Mouse (Mus musculus) testis, adult 2 months (tissue): ENCODE measurements around the gene Dynll1. TPM values are rescaled to one million over a fixed set of nuclear protein-coding genes. Genes with fewer than 3 reads are reported as not detected.

Source experiments
- H3K27ac ChIP-seq: fragments of 200-500 bp; 2 replicates; pipeline ENCODE4 v1.5.1; 2012; ENCODE audit warnings: low read depth, low read length; ENCODE audit not compliant: control insufficient read depth, insufficient read depth
- H3K27me3 ChIP-seq: fragments of 200-500 bp; 2 replicates; pipeline ENCODE4 v1.6.1; 2012; ENCODE audit warnings: mild to moderate bottlenecking, low read length, moderate library complexity; ENCODE audit not compliant: control insufficient read depth, insufficient read depth
- H3K36me3 ChIP-seq: fragments of 200-500 bp; 2 replicates; pipeline ENCODE4 v1.6.1; 2012; ENCODE audit warnings: mild to moderate bottlenecking, low read length; ENCODE audit not compliant: control insufficient read depth, insufficient read depth
- H3K4me1 ChIP-seq: fragments of 200-500 bp; 2 replicates; pipeline ENCODE4 v1.6.1; 2012; ENCODE audit warnings: low read length; ENCODE audit not compliant: control insufficient read depth, insufficient read depth
- H3K4me3 ChIP-seq: fragments of 200-500 bp; 2 replicates; pipeline ENCODE4 v1.5.1; 2012; ENCODE audit warnings: low read depth, mild to moderate bottlenecking, low read length, moderate library complexity, mixed read lengths; ENCODE audit not compliant: control insufficient read depth
- CTCF ChIP-seq: fragments of 200-500 bp; IDR thresholded peaks from 2 replicates; pipeline ENCODE4 v1.5.1; 2012; ENCODE audit warnings: low read depth, mild to moderate bottlenecking, inconsistent platforms, low read length, moderate library complexity; ENCODE audit not compliant: control insufficient read depth, insufficient read depth, insufficient replicate concordance
- POLR2A ChIP-seq: fragments of 200-500 bp; IDR thresholded peaks from 2 replicates; pipeline ENCODE4 v1.6.1; 2012; ENCODE audit warnings: low read depth, mild to moderate bottlenecking, inconsistent platforms, low read length, moderate library complexity; ENCODE audit not compliant: control insufficient read depth
- polyA plus RNA-seq: library from polyadenylated mRNA; depleted of rRNA; stranded (reverse); fragments of >200 nt; gene quantifications from 2 replicates; pipeline ENCODE4 v1.2.3, GENCODE M21; 2012

The Dynll1 gene
- polyA plus RNA-seq, 1 experiment: 571 TPM

GRCm38 (mm10) chr5:115272812-115273548 lies 27.8 kb downstream of the Dynll1 start, which contains the start of gene Rnf10:
TSS of gene Rnf10 (minus strand) at chr5:115272898.
- H3K27me3 ChIP-seq: no peaks in the 10 kb centered on the region
- TF ChIP-seq CTCF (no peak), POLR2A (peak; percentile 97)
- peak within 1 kb of the TSS; percentile 97 for H3K27ac ChIP-seq
- peak within 1 kb of the TSS; percentile 100 for H3K4me3 ChIP-seq
- peaks cover 12% of the 10 kb centered on the region for H3K4me1 ChIP-seq
- no peaks in the 10 kb centered on the region for H3K36me3 ChIP-seq

GRCm38 (mm10) chr5:115271931-115272811 lies 28.6 kb downstream of the Dynll1 start:
- H3K4me3 ChIP-seq: peak overlapping the region; percentile 100
- H3K36me3 ChIP-seq: no peaks in the 10 kb centered on the region
- H3K4me1 ChIP-seq: peaks cover 14% of the 10 kb centered on the region
- TF ChIP-seq CTCF: no peak
- TF ChIP-seq POLR2A: no peak
- H3K27me3 ChIP-seq: no peaks in the 10 kb centered on the region
- H3K27ac ChIP-seq: peak overlapping the region; percentile 97

- no peak overlapping the region for H3K4me3 ChIP-seq
- no peak overlapping the region for H3K27ac ChIP-seq
- TF ChIP-seq POLR2A: no peak
- TF ChIP-seq CTCF: no peak
- peaks cover 12% of the 10 kb centered on the region for H3K4me1 ChIP-seq
- H3K27me3 ChIP-seq: no peaks in the 10 kb centered on the region
- no peaks in the 10 kb centered on the region for H3K36me3 ChIP-seq
Measured at GRCm38 (mm10) chr5:115269969-115270368, 30.8 kb downstream of the Dynll1 start.

GRCm38 (mm10) chr5:115268266-115268665 lies 32.5 kb downstream of the Dynll1 start:
- H3K36me3 ChIP-seq: no peaks in the 10 kb centered on the region
- no peak overlapping the region; the same call in 1 of the 2 replicates for H3K27ac ChIP-seq
- H3K27me3 ChIP-seq: no peaks in the 10 kb centered on the region
- TF ChIP-seq POLR2A (no peak), CTCF (no peak)
- peaks cover 11% of the 10 kb centered on the region for H3K4me1 ChIP-seq
- H3K4me3 ChIP-seq: no peak overlapping the region

- no peak for TF ChIP-seq POLR2A
- H3K27me3 ChIP-seq: no peaks in the 10 kb centered on the region
- peaks cover 9% of the 10 kb centered on the region for H3K4me1 ChIP-seq
- no peaks in the 10 kb centered on the region for H3K36me3 ChIP-seq
- no peak overlapping the region for H3K4me3 ChIP-seq
- peak overlapping the region; percentile 18; the same call in 1 of the 2 replicates for H3K27ac ChIP-seq
Measured at GRCm38 (mm10) chr5:115267469-115268045, 33.2 kb downstream of the Dynll1 start.

GRCm38 (mm10) chr5:115266787-115267468 lies 33.9 kb downstream of the Dynll1 start:
- peaks cover 9% of the 10 kb centered on the region for H3K4me1 ChIP-seq
- no peak overlapping the region for H3K4me3 ChIP-seq
- no peak overlapping the region for H3K27ac ChIP-seq
- H3K36me3 ChIP-seq: no peaks in the 10 kb centered on the region
- no peaks in the 10 kb centered on the region for H3K27me3 ChIP-seq
- no peak for TF ChIP-seq CTCF
- no peak for TF ChIP-seq POLR2A
